Mouse (Mus musculus): Measurements from ENCODE around the gene Nfkbie.
A peak's percentile ranks its signal among the peaks of the same experiment; 100 is the strongest.

The Nfkbie gene

DNA sequence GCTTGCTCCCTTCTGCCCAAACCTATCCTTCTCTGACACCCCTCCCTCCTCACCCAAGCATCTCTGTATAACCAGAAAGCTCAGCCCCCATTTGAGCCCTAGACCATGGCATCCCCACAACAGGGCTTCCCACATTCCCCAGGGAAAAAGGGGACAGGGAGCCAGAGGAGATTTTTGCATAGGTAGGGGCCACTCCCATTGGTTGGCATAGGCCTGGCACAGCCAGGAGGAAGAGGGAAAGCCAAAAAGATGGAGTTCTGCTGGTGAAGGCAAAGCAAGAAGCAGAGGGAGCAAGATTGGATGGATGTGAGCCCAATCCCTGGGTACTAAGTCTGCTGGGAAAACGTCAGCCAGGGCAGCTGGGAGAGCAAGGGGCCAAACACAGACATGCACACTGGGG lies 12.4 kb upstream of the Nfkbie start:
- no peak for DNase-seq (ENCODE audit: low read depth, low spot score)

DNA sequence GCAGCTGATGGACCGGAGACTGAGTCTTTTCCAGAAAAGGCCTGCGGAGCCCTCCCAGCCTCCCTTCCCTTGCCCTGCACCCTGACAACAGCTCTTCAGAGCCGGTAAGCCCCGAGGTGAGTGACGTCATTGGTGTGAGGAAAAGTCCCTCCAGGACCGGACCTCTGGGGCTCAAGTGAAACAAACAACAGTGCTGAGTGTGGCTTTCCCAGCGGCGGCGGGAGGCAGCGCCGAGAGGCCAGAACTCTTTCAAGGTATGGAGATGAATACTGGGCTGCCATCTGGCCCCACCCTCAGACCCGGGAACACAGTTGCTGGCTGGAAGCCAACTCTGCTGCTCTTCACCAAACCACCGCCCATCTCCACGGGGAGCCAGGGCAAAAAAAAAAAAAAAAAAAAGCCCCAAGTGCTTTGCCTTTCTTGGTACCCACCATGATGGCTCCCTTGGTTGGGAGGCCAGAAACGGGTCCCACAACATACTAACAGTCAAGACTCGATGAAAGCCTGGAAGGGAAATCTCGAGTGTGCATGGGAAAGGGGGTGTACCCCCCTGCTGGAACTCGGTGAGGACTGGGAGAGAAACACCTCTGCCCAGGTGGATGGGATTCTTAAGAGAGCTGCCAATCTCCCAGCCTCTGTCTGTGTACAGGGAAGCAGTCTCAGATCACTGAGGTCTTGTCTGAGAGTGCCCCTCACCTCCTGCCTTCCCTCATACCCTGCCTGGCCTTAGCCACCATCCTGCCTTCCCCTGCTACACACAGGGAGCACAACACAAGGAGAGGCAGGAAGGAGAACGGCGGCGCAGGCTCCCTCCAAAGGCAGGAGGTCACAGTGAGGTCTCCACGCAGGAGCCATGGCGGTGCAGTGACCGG lies 11.3 kb upstream of the Nfkbie start:
- no peak for DNase-seq (ENCODE audit: low read depth, low spot score)

DNA sequence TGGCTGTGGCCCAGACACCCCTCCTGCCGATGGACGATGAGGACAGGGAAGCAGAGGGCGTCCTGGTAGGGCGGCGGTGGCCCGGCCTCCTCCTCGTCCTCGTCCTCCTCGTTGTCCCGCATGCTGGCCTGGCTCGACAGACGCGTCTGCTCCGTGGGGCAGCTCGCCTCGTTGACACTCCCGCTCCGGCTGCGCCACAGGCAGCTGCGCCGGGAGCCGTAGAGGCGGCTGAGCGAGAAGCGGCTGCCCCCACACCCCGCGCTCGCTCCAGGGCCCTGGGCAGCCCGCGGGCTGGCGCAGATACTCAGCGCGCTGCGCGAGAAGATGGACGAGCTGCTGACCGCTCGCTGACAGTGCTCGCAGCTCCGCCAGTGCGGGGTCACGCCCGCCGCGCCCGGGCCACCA lies 10.6 kb upstream of the Nfkbie start:
- no peak for DNase-seq (ENCODE audit: low read depth, low spot score)

DNA sequence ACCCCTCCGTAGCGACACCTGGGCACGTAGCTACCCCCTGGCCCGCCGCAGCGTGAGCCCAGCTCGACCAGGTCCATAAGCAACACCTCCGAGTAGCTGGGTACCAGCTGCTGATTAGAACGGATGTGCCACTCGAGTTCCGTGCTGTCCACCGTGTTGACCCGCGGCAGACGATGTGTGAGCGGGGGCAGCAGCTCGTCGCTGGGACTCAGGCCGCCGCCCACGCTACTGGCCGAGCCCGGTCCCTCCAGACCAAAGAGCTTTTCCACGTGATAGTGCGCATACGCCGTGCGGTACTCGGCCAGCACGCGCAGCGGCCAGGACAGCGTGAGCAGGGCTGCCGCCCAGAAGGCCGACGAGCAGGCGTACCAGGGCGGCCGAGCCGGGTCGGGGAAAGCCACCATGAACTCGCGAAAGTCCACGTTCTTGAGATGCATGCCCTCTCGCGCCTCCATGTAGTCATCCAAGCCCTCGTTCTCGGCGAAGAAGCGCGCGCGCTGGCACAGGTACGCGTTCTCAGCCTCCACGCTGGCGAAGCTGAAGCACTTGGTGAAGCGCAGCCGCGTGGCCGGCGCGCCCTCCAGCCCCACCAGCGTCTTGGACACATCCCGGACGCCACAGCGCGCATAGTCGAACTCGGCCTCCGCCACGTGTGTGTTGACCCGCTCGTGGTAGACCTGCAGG lies 10.1 kb upstream of the Nfkbie start:
- no peak for DNase-seq (ENCODE audit: low read depth, low spot score)

DNA sequence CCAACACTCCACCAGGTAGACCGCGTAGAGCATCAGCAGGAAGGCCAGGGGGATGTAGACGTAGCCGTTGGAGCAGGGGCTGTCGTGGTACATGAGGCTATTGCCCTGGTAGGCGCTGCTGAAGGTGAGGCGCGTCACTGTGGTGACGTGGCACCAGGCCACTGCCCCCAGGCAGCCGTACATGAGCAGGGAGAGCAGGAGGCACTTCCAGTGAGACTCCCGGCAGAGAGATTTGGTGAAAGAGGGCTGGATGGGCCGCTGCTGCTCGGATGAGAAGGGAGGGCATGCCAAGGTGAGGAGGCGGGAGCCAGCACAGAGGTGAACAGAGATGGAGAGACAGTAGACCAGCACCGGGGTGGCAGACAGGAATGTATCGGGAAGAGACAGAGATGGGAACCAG lies 8.6 kb upstream of the Nfkbie start:
- no peak for DNase-seq (ENCODE audit: low read depth, low spot score)

DNA sequence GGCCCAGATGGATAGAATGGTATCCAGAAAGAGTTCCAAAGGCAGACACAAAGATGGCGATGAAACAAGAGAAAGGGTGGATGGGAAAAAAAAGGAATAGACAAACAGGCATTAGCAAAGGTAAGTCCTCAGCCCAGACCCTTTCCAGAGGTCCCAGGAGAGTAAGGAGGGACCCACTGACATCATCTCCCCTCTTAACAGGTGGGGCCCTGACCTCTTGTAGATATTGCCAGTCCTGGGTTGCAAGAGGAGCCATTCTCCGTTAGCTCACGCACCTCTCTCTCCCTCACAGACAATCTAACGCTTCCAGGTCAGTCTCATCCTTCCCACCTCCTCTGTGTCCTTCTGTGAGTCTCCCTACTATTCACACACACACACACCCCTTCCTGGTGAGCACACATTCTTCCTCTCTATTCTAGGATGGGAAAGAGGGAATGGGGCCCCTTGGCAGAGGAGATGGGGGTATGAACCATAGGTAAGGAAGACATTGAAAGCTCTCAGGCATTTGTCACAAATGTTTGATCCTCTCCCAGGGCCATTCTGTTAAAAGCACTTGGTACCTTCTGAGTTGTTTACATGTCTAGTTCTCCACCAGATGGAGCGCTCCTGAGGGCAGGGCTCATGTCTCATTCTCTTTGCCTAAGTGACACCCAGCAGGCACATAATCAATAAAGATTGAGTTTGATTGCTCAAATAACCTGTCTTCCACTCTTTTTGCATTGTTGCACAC lies 7.9 kb upstream of the Nfkbie start:
- DNase-seq (ENCODE audit: low read depth, low spot score): no peak

DNA sequence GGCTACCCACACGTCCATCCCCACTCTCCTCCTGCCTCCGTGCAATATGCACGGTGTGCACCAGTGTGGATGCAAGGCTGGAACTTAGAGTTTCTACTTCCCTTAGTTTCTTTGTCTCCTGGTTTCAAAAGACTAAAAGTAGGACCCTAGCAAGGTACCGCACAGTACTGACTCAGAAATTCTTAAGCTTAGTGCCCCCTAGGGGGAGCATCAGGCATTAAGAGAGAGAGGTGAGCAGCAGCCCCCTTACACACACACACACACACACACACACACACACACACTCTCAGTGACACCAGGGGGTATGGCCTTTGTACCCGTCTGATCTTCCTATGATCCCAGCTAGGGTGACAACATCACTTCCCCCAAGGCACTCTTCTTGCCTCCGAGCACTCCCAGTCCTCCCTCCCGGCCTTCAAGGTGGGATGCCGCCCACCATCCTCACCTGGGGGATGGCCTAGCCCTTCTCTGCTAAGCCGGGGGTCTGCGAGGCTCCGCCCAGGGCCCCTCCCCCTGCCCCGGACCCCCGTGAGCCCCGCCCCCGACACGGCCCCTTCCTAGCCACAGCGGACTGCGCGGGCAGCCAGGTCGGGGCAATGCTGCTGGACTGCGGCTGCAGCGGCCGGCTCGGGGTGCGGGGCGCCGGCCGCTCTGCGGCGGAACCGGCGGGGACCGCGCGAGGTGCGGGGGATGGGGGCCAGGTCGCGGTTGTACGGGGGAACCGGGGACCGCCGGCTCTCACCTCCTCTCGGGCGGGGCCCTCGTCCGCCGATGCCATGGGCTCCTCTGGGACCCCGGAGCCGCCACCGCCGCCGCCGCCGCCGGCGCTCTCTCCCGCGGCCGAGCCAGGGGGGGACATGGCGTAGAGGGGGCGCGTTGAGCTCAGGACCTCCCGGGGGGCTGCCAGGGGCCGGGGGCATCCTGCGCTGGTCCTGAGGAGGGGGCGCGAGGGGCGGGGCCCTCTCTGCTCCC lies 6.7 kb upstream of the Nfkbie start:
- no peak for DNase-seq (ENCODE audit: low read depth, low spot score)

DNA sequence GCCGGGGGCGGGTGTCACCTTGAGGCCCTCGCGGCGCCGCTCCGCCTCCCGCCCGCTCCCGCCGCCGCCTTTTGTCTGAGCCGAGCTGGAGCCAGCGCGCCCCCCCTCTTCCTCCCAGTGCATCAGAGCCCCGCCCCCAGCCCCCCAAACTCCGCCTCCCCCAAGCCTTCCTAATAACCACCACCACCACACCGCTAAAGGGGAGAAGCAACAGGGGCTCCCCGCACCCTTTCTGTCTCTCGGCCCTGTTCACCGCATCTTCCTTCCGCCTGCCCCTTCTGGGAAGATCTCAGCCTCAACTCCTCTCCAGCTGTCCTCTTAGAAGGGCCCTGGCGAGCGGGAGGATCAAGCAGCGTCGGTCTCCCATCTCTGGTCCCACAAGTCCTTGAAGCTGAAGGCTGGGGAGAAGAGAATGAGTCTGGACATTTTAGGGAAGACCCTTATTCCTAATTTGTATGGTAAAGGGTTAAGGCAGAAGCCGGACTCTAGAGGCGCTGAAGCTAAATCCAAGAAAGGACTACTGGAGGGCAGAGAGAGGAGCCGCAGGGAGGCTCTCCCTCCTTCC lies 5.8 kb upstream of the Nfkbie start, which contains the start of gene Tmem151b:
Gene Tmem151b, minus strand, starts transcription at position 61 of the 565 bp plus-strand sequence.
- no peak for DNase-seq (ENCODE audit: low read depth, low spot score)

DNA sequence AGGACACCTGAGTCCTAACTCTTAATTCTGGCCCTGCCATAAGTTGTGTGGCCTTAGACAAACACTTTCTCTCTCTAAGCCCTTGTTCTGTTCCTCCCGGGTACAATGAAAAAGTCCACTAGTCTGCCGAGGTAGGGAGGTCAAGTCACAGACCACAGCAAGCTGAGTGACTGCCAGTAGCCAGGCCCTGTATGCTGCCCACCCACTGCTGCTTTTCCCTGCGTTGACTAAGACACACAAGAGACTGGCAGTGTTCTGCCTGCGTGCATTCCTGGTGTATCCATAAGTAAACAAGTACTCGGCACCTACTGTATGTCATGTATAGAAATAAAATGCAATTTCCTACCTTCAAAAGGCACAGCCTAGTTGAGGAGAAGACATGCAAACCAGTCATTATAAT lies 5.2 kb upstream of the Nfkbie start:
- no peak for DNase-seq (ENCODE audit: low read depth, low spot score)

DNA sequence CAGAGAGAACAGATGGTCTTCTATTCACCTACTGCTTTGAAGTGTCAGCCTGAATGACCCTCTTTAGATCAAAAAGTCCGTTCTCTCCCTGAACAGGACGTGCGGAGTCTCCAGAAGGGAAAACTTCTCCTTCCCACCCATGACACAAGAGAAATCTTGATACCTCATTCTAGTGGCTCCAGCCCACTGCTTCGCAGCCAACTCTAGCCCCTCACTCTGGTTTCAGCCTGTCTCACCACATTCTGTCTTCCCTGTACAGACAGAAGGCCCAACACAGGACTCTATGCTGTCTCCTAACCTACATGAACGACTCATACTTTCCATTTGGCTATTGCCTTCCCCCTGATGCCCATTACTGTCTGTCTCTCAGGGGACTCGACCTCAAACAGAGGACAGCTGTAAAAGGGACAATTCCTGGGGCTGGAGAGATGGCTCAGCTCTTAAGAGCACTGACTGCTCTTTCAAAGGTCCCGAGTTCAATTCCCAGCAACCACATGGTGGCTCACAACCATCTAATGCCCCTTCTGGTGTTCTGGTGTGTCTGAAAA lies 4.2 kb upstream of the Nfkbie start:
- peak; percentile 25 for DNase-seq (ENCODE audit: low read depth, low spot score)

DNA sequence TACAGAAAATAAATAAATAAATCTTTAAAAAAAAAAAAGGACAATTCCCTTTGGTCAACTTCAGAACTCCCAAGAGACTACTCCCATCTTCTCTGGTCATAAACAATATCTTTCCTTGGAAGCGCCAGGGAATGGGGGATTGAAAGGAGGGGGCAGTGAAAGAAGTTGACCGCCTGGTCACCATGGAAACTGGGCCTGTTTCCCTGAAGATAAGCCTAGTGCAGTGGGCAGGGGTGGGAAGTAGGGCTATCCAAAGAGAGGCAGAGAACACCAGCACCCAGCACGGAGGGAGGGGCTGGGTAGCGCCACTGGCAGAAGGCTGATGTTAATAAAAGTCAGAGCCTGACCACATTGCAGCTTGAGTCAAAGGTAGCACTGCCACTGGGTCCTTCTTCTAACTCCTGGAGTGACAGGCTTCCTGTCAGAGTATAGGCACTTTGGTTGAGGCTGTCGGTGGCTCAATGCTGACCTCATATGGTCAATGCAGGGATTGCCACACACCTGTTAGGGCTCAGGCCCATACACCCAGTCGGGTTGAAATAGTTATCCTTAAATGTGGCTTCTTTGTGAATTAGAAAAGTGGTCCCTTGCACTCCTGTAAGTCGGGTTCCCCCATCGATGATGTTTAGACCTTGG lies 3.6 kb upstream of the Nfkbie start:
- DNase-seq (ENCODE audit: low read depth, low spot score): peak; percentile 85

DNA sequence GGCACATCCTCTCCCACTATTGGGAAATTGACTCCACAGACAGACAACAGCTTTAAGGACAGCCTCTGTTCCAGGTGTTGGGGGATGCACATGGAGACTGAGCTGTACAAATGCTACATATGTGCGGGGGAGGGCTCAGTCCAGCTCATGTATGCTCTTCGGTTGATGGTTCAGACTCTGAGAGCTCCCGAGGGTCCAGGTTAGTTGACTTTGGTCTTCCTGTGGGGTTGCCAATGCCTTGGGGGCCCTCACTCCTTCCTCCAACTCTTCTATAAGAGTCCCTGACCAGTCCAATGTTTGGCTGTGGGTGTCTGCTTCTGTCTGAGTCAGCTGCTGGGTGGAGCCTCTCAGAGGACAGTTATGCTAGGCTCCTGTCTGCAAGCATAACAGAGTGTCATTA lies 2.4 kb upstream of the Nfkbie start:
- no peak for DNase-seq (ENCODE audit: low read depth, low spot score)

DNA sequence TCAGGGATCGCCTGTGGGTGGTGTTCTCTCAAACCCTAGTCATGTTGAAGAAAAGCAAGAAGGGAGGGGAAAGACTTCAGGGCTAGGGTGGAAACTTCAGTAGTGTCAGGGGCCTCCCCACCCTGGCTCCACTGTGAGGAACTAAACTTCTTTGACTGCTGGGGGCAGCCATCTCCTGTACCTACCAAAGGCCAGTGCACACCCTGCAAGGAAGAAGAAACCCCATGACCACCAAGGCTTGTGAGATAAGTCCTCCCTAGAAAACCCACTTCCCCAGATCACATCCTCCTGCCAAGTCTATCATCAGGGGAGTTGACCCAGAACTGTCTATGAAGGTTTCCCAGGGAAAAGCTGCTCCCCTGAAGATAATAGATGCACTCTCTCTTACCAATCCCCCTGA lies 1.1 kb upstream of the Nfkbie start:
- no peak for DNase-seq (ENCODE audit: low read depth, low spot score)

DNA sequence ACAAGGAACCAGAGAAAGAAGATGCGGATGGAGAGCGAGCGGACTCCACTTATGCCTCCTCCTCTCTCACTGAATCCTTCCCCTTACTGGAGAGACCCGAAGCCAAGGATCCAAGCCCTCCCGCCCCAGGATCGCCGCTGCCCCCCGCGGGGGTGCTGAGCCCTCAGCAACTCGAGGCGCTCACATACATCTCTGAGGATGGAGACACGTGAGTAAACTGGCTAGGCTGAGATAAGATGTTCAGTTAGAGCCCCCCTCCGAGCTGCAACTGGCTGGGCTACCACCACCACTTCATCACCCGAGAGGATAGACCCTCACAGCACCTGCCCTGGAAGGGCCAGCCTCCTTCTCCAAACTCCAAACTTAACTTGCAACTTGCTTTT lies 595 bp downstream of the Nfkbie start:
- no peak for DNase-seq (ENCODE audit: low read depth, low spot score)

DNA sequence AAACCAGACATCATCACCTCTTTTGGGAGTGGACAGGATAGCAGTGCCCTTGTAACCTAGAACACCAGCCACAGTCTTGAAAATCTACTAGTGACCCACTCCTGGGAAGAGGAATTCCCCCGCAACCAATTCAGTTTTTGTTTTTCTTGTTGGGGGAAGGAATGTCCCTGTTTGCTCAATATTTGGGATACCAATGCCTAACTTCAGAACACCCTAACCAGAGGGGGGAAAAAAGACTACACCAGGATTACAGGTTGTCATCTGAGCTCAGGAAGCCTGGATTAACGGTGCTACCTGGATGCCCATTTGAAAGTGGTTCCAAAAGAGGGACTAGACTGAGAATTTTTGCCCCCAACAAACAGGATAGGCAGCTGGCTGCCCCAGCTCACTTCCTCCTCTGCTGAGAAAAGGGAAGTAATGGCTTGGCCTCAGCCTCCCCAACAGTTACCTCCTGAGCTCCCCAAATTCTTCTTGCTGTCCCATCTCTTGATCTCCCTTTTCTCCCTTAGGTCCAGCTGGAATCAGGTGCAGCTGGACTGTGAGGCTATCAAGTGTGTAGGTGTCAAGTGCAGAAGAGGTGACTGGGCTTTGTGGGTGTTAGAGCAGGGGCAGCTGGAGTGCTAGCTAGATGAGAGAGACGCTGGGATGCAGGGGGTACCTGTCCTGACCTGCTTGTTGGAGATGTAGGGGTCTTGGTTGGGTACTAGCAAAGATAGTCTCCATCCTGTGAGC lies 1.2 kb downstream of the Nfkbie start:
- no peak for DNase-seq (ENCODE audit: low read depth, low spot score)

DNA sequence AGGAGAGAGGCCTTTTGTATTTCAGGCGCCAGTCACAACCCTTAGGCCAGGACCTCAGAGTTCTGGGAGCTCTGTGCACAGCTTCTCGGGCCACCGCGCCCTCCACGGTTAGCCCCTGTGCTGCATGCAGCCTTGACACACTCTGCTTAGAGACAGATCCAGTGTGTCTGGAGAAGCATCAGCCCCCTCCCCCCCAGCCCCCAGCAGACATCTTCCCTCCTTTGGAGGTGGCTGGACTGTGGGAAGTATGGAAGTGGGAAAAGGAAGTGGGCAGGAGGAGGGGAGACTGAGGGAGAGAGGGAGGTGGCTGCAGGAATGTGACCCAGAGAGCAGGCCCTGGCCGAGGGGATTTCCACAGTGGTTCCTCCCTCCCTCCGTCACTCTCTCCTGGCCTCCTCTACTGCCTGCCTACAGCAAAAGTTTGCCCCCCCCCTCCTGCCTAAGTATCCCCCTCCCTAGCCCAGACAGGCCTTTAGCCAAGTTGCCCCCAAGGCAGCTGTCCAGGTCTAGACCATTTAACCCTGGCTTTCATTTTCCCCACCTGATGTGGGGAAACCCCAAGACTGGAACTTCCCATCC lies 1.8 kb downstream of the Nfkbie start:
- peak; percentile 44 for DNase-seq (ENCODE audit: low read depth, low spot score)

DNA sequence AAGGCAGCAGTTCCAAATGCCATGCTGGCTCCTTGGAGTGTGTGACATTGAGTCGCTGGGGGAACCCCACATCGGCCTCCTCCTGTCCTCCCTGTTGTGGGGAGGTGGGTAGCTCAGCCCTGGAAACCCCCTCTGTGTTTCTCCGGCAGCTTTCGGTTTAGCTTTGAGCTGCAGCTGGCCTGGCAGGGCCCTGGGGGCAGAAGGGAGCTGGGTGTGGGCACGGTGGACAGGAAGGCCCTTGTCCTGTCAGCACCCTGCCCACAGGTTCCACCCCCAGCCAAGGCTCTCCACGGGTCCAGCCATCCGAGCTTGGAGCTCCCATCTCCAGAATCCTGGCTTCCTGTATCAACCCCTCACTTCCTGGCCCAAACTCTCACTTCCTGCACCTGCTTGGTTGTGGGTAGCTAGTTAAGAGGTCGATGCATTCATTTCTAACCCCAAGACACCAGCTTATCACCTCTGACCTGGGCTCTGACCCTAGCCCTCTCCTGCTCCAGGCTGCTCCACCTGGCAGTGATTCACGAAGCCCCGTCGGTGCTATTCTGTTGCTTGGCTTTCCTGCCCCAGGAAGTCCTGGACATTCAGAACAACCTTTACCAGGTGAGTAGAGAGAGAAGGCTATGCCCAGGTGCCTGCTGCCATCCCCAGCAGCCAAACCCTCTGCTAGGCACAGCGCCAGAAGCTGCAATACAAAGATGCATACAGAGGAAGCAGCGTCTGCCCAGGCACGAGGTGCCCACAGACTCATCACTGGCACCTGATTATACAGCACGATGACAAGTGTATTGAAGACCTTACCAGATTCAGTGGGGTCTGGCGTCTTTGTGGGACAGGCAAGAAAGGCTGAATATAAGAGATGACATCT lies 2.7 kb downstream of the Nfkbie start:
- DNase-seq (ENCODE audit: low read depth, low spot score): no peak

Measured in 3T3-L1 (cell line).